Mouse (Mus musculus) erythroblast, embryonic 14.5 days (primary cell): ENCODE measurements at regions not wholly inside any gene's neighbourhood (a gene's known extent, or its start where the extent isn't known, plus 50 kb on each side); places are given as distances from the start of the nearest gene placed in this dataset.

ENCODE experiments used
- GATA1 ChIP-seq: IDR thresholded peaks from 2 replicates; pipeline ENCODE4 v1.6.1; 2012; ENCODE audit warnings: low read length, inconsistent platforms, mixed read lengths
- TAL1 ChIP-seq: IDR thresholded peaks from 3 replicates; pipeline ENCODE4 v1.6.1; 2012; ENCODE audit warnings: low read length, inconsistent platforms, mixed read lengths

DNA sequence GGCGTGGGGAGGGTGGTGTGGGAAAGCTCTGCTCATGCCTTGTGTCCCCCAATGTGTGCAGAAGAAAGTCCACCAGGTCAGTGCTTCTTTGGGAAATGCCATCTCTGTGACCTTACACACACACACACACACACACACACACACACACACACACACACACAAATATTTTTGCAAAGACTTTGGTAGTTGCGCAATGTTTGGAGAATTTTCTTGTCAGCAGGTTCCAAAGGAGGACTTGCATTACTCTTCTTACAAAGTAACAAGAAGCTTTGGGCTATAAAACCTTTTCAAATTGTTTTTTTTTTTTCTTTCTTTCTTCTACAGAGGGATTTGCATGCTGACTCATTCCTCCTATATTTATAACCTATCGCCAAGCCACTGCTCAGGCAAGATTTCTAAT is 59.1 kb upstream of the Npvf start:
- TF ChIP-seq GATA1 (no peak), TAL1 (no peak)
